Mouse (Mus musculus): ENCODE measurements at regions not wholly inside any gene's neighbourhood (a gene's known extent, or its start where the extent isn't known, plus 50 kb on each side); places are given as distances from the start of the nearest gene placed in this dataset.

- no peak for DNase-seq (ENCODE audit: low read depth, low spot score)
Measured at GRCm38 (mm10) chr15:64590092-64590881, 227.2 kb upstream of the Gm21798 start.

- no peak for DNase-seq (ENCODE audit: low read depth, low spot score)
Measured at GRCm38 (mm10) chr15:64613503-64613902, 204.0 kb upstream of the Gm21798 start.

GRCm38 (mm10) chr15:64618471-64618870, 199.0 kb upstream of the Gm21798 start:
- DNase-seq (ENCODE audit: low read depth, low spot score) = no peak

GRCm38 (mm10) chr15:64621876-64622275, 195.6 kb upstream of the Gm21798 start:
- DNase-seq (ENCODE audit: low read depth, low spot score) = no peak

GRCm38 (mm10) chr15:64622591-64622990, 194.9 kb upstream of the Gm21798 start:
- no peak for DNase-seq (ENCODE audit: low read depth, low spot score)

GRCm38 (mm10) chr15:64626359-64626758, 191.1 kb upstream of the Gm21798 start:
- peak; percentile 3 for DNase-seq (ENCODE audit: low read depth, low spot score)

GRCm38 (mm10) chr15:64627258-64627657, 190.2 kb upstream of the Gm21798 start:
- DNase-seq (ENCODE audit: low read depth, low spot score) = peak; percentile 78

Measured in CD4-positive, CD25-positive, alpha-beta regulatory T cell, adult 2 months (primary cell).